Mouse (Mus musculus): ENCODE measurements around the gene Spag9.

Gene Spag9

GRCm38 (mm10) chr11:94054176-94054575 lies 58.3 kb downstream of the Spag9 start:
- DNase-seq (ENCODE audit: low spot score) = no peak

- no peak for DNase-seq (ENCODE audit: low spot score)
These were observed 59.0 kb downstream of the Spag9 start for GRCm38 (mm10) chr11:94054901-94055300.

GRCm38 (mm10) chr11:94063941-94064340 lies 68.0 kb downstream of the Spag9 start:
- no peak for DNase-seq (ENCODE audit: low spot score)

- DNase-seq (ENCODE audit: low spot score) = no peak
These were observed 74.6 kb downstream of the Spag9 start for GRCm38 (mm10) chr11:94070455-94070854.

- DNase-seq (ENCODE audit: low spot score) = no peak
These were observed 77.4 kb downstream of the Spag9 start for GRCm38 (mm10) chr11:94073283-94073682.

- peak; percentile 75 for DNase-seq (ENCODE audit: low spot score)
These were observed 91.1 kb downstream of the Spag9 start for GRCm38 (mm10) chr11:94086966-94087365.

- DNase-seq (ENCODE audit: low spot score) = no peak
These were observed 94.6 kb downstream of the Spag9 start for GRCm38 (mm10) chr11:94090496-94090895.

- no peak for DNase-seq (ENCODE audit: low spot score)
These were observed 101.6 kb downstream of the Spag9 start for GRCm38 (mm10) chr11:94097489-94097888.

- no peak for DNase-seq (ENCODE audit: low spot score)
These were observed 102.9 kb downstream of the Spag9 start for GRCm38 (mm10) chr11:94098840-94099239.

GRCm38 (mm10) chr11:94113795-94114194 lies 117.9 kb downstream of the Spag9 start:
- no peak for DNase-seq (ENCODE audit: low spot score)

- no peak for DNase-seq (ENCODE audit: low spot score)
These were observed 119.5 kb downstream of the Spag9 start for GRCm38 (mm10) chr11:94115408-94115807.

GRCm38 (mm10) chr11:94116655-94117054 lies 120.8 kb downstream of the Spag9 start:
- no peak for DNase-seq (ENCODE audit: low spot score)

- no peak for DNase-seq (ENCODE audit: low spot score)
These were observed 121.9 kb downstream of the Spag9 start for GRCm38 (mm10) chr11:94117836-94118235.

- no peak for DNase-seq (ENCODE audit: low spot score)
These were observed 122.7 kb downstream of the Spag9 start for GRCm38 (mm10) chr11:94118612-94119011.

GRCm38 (mm10) chr11:94120690-94121089 lies 124.8 kb downstream of the Spag9 start:
- no peak for DNase-seq (ENCODE audit: low spot score)

GRCm38 (mm10) chr11:94121501-94121900 lies 125.6 kb downstream of the Spag9 start:
- no peak for DNase-seq (ENCODE audit: low spot score)

- no peak for DNase-seq (ENCODE audit: low spot score)
These were observed 126.6 kb downstream of the Spag9 start for GRCm38 (mm10) chr11:94122341-94123030.

- no peak for DNase-seq (ENCODE audit: low spot score)
These were observed 130.8 kb downstream of the Spag9 start for GRCm38 (mm10) chr11:94126701-94127100.

- peak; percentile 83 for DNase-seq (ENCODE audit: low spot score)
These were observed 132.1 kb downstream of the Spag9 start for GRCm38 (mm10) chr11:94127966-94128365.

GRCm38 (mm10) chr11:94128506-94128905 lies 132.6 kb downstream of the Spag9 start:
- DNase-seq (ENCODE audit: low spot score) = no peak

GRCm38 (mm10) chr11:94129261-94130059 lies 133.6 kb downstream of the Spag9 start:
- peak; percentile 78 for DNase-seq (ENCODE audit: low spot score)

GRCm38 (mm10) chr11:94130118-94131095 lies 134.5 kb downstream of the Spag9 start:
- DNase-seq (ENCODE audit: low spot score) = no peak

Data from MN1 (cell line).